Mouse (Mus musculus) CH12.LX (cell line): Measurements from ENCODE around the gene U2af1.

Source experiments
- CTCF ChIP-seq, 2 experiments: IDR thresholded peaks in 1 of 2; conservative IDR thresholded peaks in 1 of 2; 2 replicates each; pipeline ENCODE4 v1.5.1; 2011 to 2012; ENCODE audit warnings: low read depth in 2 of 2, low read length in 2 of 2, improper control_type of control experiment in 1 of 2, inconsistent platforms in 1 of 2, mild to moderate bottlenecking in 1 of 2, moderate library complexity in 1 of 2
- E2F4 ChIP-seq: IDR thresholded peaks from 2 replicates; pipeline ENCODE4 v1.6.1; 2011; ENCODE audit warnings: low read depth, low read length, improper control_type of control experiment; ENCODE audit not compliant: insufficient replicate concordance
- ELF1 ChIP-seq: IDR thresholded peaks from 2 replicates; pipeline ENCODE4 v1.6.1; 2014; ENCODE audit warnings: low read depth, mild to moderate bottlenecking, inconsistent platforms, low read length, improper control_type of control experiment
- MAFK ChIP-seq: IDR thresholded peaks from 2 replicates; pipeline ENCODE4 v1.6.1; 2011; ENCODE audit warnings: low read length, improper control_type of control experiment; ENCODE audit not compliant: insufficient replicate concordance
- MAX ChIP-seq: IDR thresholded peaks from 2 replicates; pipeline ENCODE4 v1.6.1; 2011; ENCODE audit warnings: low read length, improper control_type of control experiment
- MAZ ChIP-seq: IDR thresholded peaks from 2 replicates; pipeline ENCODE4 v1.6.1; 2012; ENCODE audit warnings: low read depth, mild to moderate bottlenecking, inconsistent platforms, low read length, improper control_type of control experiment, moderate library complexity
- MXI1 ChIP-seq: IDR thresholded peaks from 2 replicates; pipeline ENCODE4 v1.6.1; 2011; ENCODE audit warnings: mild to moderate bottlenecking, low read depth, low read length, improper control_type of control experiment
- POLR2A ChIP-seq: IDR thresholded peaks from 2 replicates; pipeline ENCODE4 v1.6.1; 2011; ENCODE audit warnings: low read depth, mild to moderate bottlenecking, improper control_type of control experiment, low read length
- POLR2AphosphoS2 ChIP-seq: IDR thresholded peaks from 2 replicates; pipeline ENCODE4 v1.6.1; 2011; ENCODE audit warnings: low read depth, low read length, improper control_type of control experiment
- ZMIZ1 ChIP-seq: IDR thresholded peaks from 2 replicates; pipeline ENCODE4 v1.6.1; 2012; ENCODE audit warnings: low read depth, mild to moderate bottlenecking, inconsistent platforms, low read length, improper control_type of control experiment

- no peak for TF ChIP-seq POLR2A
- TF ChIP-seq MAX: no peak
- no peak for TF ChIP-seq CTCF (conservative IDR thresholded peaks at IDR 0.05 in 1 of 2, IDR thresholded peaks at IDR 0.05 in 1 of 2; ENCODE audit: low read depth in 2 of 2, low read length in 2 of 2)
- no peak for TF ChIP-seq E2F4
- no peak for TF ChIP-seq POLR2AphosphoS2
- TF ChIP-seq MXI1: no peak
- no peak for TF ChIP-seq MAZ
- no peak for TF ChIP-seq MAFK
- no peak for TF ChIP-seq ZMIZ1
- TF ChIP-seq ELF1: no peak
These were observed 30.7 kb downstream of the U2af1 start for GRCm38 (mm10) chr17:31627961-31628360.
